9 mouse cellular contexts compared by ENCODE assay signal in genomic region chr12:109509531-109510137, GRCm38 (mm10). TPM values are rescaled to one million over a fixed set of nuclear protein-coding genes. Genes with fewer than 3 reads are reported as not detected.
DNase-seq lines count a peak whose midpoint lies in the region; ATAC-seq and TF ChIP-seq lines count a peak whose summit lies in the region.
"Had no signal": no experiment of that assay in that cellular context is flagged by ENCODE, and none has a peak within 500 bp of the region (broad histone marks: within the 10 kb centered on the region; RNA-seq: fewer than 3 reads in every experiment).

No protein-coding gene starts in this region.

- H3K27me3 ChIP-seq in lung, embryonic 16.5 days (ENCODE audit: control insufficient read depth, insufficient read depth, low read depth, low read length): no peaks in the 10 kb centered on the region
- peaks cover 51% of the 10 kb centered on the region for H3K27me3 ChIP-seq in hindbrain, embryonic 10.5 days (ENCODE audit: insufficient read depth, poor library complexity, severe bottlenecking)
- no peaks in the 10 kb centered on the region for H3K27me3 ChIP-seq in liver, embryonic 13.5 days
- no peaks in the 10 kb centered on the region for H3K27me3 ChIP-seq in stomach, embryonic 16.5 days (ENCODE audit: control insufficient read depth, insufficient read depth, low read length)

- H3K4me2 ChIP-seq in lung, embryonic 16.5 days (ENCODE audit: low read depth, low read length): no peak overlapping the region
- H3K4me2 ChIP-seq in liver, embryonic 13.5 days: no peak overlapping the region
- no peak overlapping the region for H3K4me2 ChIP-seq in stomach, embryonic 16.5 days (ENCODE audit: low read depth, low read length)

- no peaks in the 10 kb centered on the region for H3K36me3 ChIP-seq in lung, embryonic 16.5 days (ENCODE audit: control insufficient read depth, insufficient read depth, low read length)
- H3K36me3 ChIP-seq in hindbrain, embryonic 10.5 days: no peaks in the 10 kb centered on the region
- H3K36me3 ChIP-seq in liver, embryonic 13.5 days: no peaks in the 10 kb centered on the region
- no peaks in the 10 kb centered on the region for H3K36me3 ChIP-seq in stomach, embryonic 16.5 days (ENCODE audit: control insufficient read depth, insufficient read depth, low read length)

- peaks cover 37% of the 10 kb centered on the region for H3K4me1 ChIP-seq in lung, embryonic 16.5 days (replicated peaks; ENCODE audit: control insufficient read depth, insufficient read depth, low read length)
- no peaks in the 10 kb centered on the region for H3K4me1 ChIP-seq in lung, adult 2 months (ENCODE audit: control insufficient read depth, insufficient read depth, low read length)
- peaks cover 71% of the 10 kb centered on the region for H3K4me1 ChIP-seq in hindbrain, embryonic 10.5 days (replicated peaks)
- H3K4me1 ChIP-seq in liver, embryonic 13.5 days (replicated peaks): peaks cover 59% of the 10 kb centered on the region
- peaks cover 46% of the 10 kb centered on the region for H3K4me1 ChIP-seq in stomach, embryonic 16.5 days (ENCODE audit: control insufficient read depth, insufficient read depth, low read length)

- no peak overlapping the region for H3K27ac ChIP-seq in lung, embryonic 16.5 days (ENCODE audit: low read length)
- peak overlapping the region; percentile 82 for H3K27ac ChIP-seq in hindbrain, embryonic 10.5 days
- peak overlapping the region; percentile 72 for H3K27ac ChIP-seq in liver, embryonic 13.5 days
- peak overlapping the region; percentile 26 for H3K27ac ChIP-seq in stomach, embryonic 16.5 days (ENCODE audit: low read length)

- H3K9ac ChIP-seq in lung, embryonic 16.5 days (ENCODE audit: low read length): peak overlapping the region; percentile 44; the same call in 1 of the 2 replicates
- H3K9ac ChIP-seq in liver, embryonic 13.5 days: no peak overlapping the region
- peak overlapping the region; percentile 60; the same call in 1 of the 2 replicates for H3K9ac ChIP-seq in stomach, embryonic 16.5 days (ENCODE audit: low read length)

- TF ChIP-seq POLR2A in lung, adult 2 months (IDR thresholded peaks at IDR 0.05; ENCODE audit: borderline replicate concordance, extremely low read depth, low read depth, low read length): no peak

- no peak for TF ChIP-seq CTCF in lung, adult 2 months (IDR thresholded peaks at IDR 0.05; ENCODE audit: insufficient read depth, low read length)

- 54% methylated on average over 9 of the region's 9 CpGs for WGBS in lung, embryonic 16.5 days
- 56% methylated on average over 9 of the region's 9 CpGs for WGBS in lung, adult 2 months
- WGBS in hindbrain, embryonic 10.5 days: 30% methylated on average over 9 of the region's 9 CpGs
- 49% methylated on average over 9 of the region's 9 CpGs for WGBS in liver, embryonic 13.5 days (ENCODE audit: insufficient replicate concordance)
- 43% methylated on average over 9 of the region's 9 CpGs for whole genome bisulfite sequencing in stomach, embryonic 16.5 days

- no peaks in the 10 kb centered on the region for H3K9me3 ChIP-seq in lung, embryonic 16.5 days (ENCODE audit: control insufficient read depth, low read length)
- no peaks in the 10 kb centered on the region for H3K9me3 ChIP-seq in hindbrain, embryonic 10.5 days
- no peaks in the 10 kb centered on the region for H3K9me3 ChIP-seq in liver, embryonic 13.5 days (replicated peaks)
- no peaks in the 10 kb centered on the region for H3K9me3 ChIP-seq in stomach, embryonic 16.5 days (replicated peaks; ENCODE audit: control insufficient read depth, low read length)

- DNase-seq in lung, adult 2 months: no peak
- DNase-seq in hindbrain, embryonic 10.5 days (ENCODE audit: low spot score): no peak
- no peak for DNase-seq in liver, embryonic 13.5 days
- DNase-seq in urinary bladder, adult 2 months (ENCODE audit: low spot score): no peak
- DNase-seq in urinary bladder, postnatal 4 days (ENCODE audit: low spot score in 2 of 2): no peak
- no peak for DNase-seq in Muller cell, postnatal 12 days (ENCODE audit: inconsistent ontology term)
- DNase-seq: heart, postnatal 4 days had no signal

- no peak overlapping the region for H3K4me3 ChIP-seq in lung, embryonic 16.5 days (ENCODE audit: low read length)
- no peak overlapping the region for H3K4me3 ChIP-seq in lung, adult 2 months (replicated peaks; ENCODE audit: extremely low read depth, low read depth, low read length)
- no peak overlapping the region for H3K4me3 ChIP-seq in hindbrain, embryonic 10.5 days
- no peak overlapping the region for H3K4me3 ChIP-seq in liver, embryonic 13.5 days (replicated peaks)
- no peak overlapping the region for H3K4me3 ChIP-seq in stomach, embryonic 16.5 days (replicated peaks; ENCODE audit: low read length)

- peak; percentile 3; the same call in 1 of the 2 replicates for ATAC-seq in lung, embryonic 16.5 days (ENCODE audit: low read depth)
- ATAC-seq in liver, embryonic 13.5 days (ENCODE audit: low read depth): peak; percentile 29; the same call in 1 of the 2 replicates
- peak; percentile 30; the same call in 1 of the 2 replicates for ATAC-seq in stomach, embryonic 16.5 days (ENCODE audit: insufficient read depth, low FRiP score)

RNA-seq across cellular contexts. Expression of gene Dlk1, which starts 57.0 kb away (rescaled TPM):
- 702 and 746 TPM in 2 replicates for polyA plus RNA-seq in lung, embryonic 16.5 days (2015; fragmentation: Nextera tagmentation; extraction: Ambion mirVana)
- polyA plus RNA-seq in lung, adult 2 months (2012; rRNA removed): 0.42 and 0.44 TPM in 2 replicates
- 64.4 and 82.8 TPM in 2 replicates for polyA plus RNA-seq in hindbrain, embryonic 10.5 days (2016; fragmentation: Nextera tagmentation; extraction: Ambion mirVana)
- 470 and 508 TPM in 2 replicates for polyA plus RNA-seq in liver, embryonic 13.5 days (2015; fragmentation: Nextera tagmentation; extraction: Ambion mirVana)
- 449 and 542 TPM in 2 replicates for polyA plus RNA-seq in stomach, embryonic 16.5 days (2015; fragmentation: Nextera tagmentation; extraction: Ambion mirVana)
- 8.0 and 10.8 TPM in 2 replicates for polyA plus RNA-seq in urinary bladder, adult 2 months (2012; rRNA removed)
